Mouse (Mus musculus) limb, embryonic 15.5 days (tissue): ENCODE data around the gene Mtmr3. TPM values are rescaled to one million over a fixed set of nuclear protein-coding genes. Genes with fewer than 3 reads are reported as not detected.
"Not testable (repeated sequence)": the region's sequence is repeated elsewhere in the genome, so short reads cannot be mapped to it uniquely, and the experiment has no call there.

Experiments
- ATAC-seq: fragments of 200-750 bp; cut with Nextera tagmentation; 2 replicates; pipeline ENCODE4 v1.8.0; 2017; ENCODE audit warnings: low read depth, moderate TSS enrichment; ENCODE audit not compliant: insufficient number of reproducible peaks, low FRiP score, low TSS enrichment
- H3K27ac ChIP-seq: fragments of 300-500 bp; sonication (generic); 2 replicates; pipeline ENCODE4 v1.5.1; 2015; ENCODE audit warnings: moderate library complexity, mild to moderate bottlenecking, inconsistent platforms
- H3K27me3 ChIP-seq: fragments of 300-500 bp; sonication (generic); 2 replicates; pipeline ENCODE4 v1.6.1; 2015; ENCODE audit warnings: inconsistent platforms
- H3K36me3 ChIP-seq: fragments of 300-500 bp; sonication (generic); 2 replicates; pipeline ENCODE4 v1.6.1; 2015; ENCODE audit warnings: inconsistent platforms
- H3K4me1 ChIP-seq: fragments of 300-500 bp; sonication (generic); 2 replicates; pipeline ENCODE4 v1.6.1; 2015; ENCODE audit warnings: inconsistent platforms
- H3K4me2 ChIP-seq: fragments of 300-500 bp; sonication (generic); 2 replicates; pipeline ENCODE4 v1.6.1; 2015; ENCODE audit warnings: mild to moderate bottlenecking, inconsistent platforms
- H3K4me3 ChIP-seq: fragments of 300-500 bp; sonication (generic); 2 replicates; pipeline ENCODE4 v1.5.1; 2015; ENCODE audit warnings: mild to moderate bottlenecking, inconsistent platforms
- H3K9ac ChIP-seq: fragments of 300-500 bp; sonication (generic); 2 replicates; pipeline ENCODE4 v1.6.1; 2015; ENCODE audit warnings: inconsistent platforms
- H3K9me3 ChIP-seq: fragments of 300-500 bp; sonication (generic); 2 replicates; pipeline ENCODE4 v1.6.1; 2016; ENCODE audit warnings: inconsistent platforms
- WGBS: fragments of 180-500 bp; shearing (Covaris S2); methylation state at CpG from one replicate; pipeline ENCODE4 v1.1.7; 2015; 5-methylcytosine and 5-hydroxymethylcytosine counted together
- polyA plus RNA-seq: library from polyadenylated mRNA; unstranded; fragments of >200 nt; fragmentation: Nextera tagmentation; extraction: Ambion mirVana; gene quantifications from 2 replicates; pipeline ENCODE4 v1.2.1, GENCODE M21; 2015

The Mtmr3 gene
- polyA plus RNA-seq, 1 experiment from 2014 or later, result 26.6 TPM

DNA sequence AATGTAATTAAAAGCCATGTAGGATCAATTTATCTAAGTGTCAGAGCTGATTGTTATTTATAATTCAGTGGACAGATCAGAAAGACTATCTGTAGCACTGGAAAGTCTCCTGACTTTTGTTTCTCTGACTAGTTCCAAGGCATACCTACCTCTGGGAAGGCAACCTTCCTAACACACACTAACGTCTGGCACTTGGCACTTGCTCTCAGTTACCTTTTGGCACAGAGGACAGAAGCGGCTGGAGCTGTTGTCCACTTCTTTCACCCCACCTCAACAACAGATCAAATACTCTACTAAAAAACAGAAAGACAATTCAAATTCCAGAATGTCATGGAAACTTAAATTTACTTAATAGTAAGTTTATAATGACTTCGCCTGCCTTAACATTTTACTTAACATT is 48.7 kb downstream of the Mtmr3 start:
- Histone ChIP-seq H3K9ac (no peak overlapping the region), H3K36me3 (no peaks in the 10 kb centered on the region), H3K4me2 (no peak overlapping the region), H3K4me3 (no peak overlapping the region), H3K9me3 (no peaks in the 10 kb centered on the region), H3K27me3 (no peaks in the 10 kb centered on the region), H3K4me1 (peaks cover 4% of the 10 kb centered on the region; the same call in 1 of the 2 replicates), H3K27ac (no peak overlapping the region)
- 65% methylated on average over 3 of the region's 3 CpGs for WGBS
- ATAC-seq, result no peak

DNA sequence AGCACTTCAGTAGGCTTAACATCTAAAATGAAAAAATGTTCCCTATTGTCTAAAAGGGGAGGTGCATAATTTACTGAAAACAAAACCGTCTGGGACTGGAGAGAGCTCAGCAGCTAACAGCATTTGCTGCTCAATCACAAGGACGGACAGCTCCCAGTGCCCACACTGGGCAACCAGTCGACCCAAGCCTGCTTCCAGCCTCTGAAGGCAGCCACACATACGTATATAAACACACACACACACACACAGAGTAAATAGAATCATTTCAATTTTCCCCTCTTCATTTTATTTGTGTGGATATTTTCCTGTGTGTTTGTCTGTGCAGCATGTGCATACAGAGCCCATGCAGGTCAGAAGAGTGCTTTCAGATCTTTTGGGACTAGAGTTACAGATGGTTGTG is 49.3 kb downstream of the Mtmr3 start:
- Histone ChIP-seq H3K4me3 (no peak overlapping the region), H3K36me3 (no peaks in the 10 kb centered on the region), H3K9me3 (no peaks in the 10 kb centered on the region), H3K4me1 (peaks cover 4% of the 10 kb centered on the region; the same call in 1 of the 2 replicates), H3K27ac (no peak overlapping the region), H3K9ac (no peak overlapping the region), H3K4me2 (no peak overlapping the region), H3K27me3 (no peaks in the 10 kb centered on the region)
- ATAC-seq, result no peak
- WGBS, result 54% methylated on average over 4 of the region's 4 CpGs

GRCm38 (mm10) chr11:4544627-4544921 is 50.1 kb downstream of the Mtmr3 start:
- 74% methylated on average over 1 of the region's 1 CpGs for WGBS
- not testable (repeated sequence) for H3K9me3 ChIP-seq, H3K4me1 ChIP-seq, H3K27me3 ChIP-seq, H3K4me2 ChIP-seq, H3K4me3 ChIP-seq, H3K27ac ChIP-seq, ATAC-seq, H3K36me3 ChIP-seq, H3K9ac ChIP-seq

DNA sequence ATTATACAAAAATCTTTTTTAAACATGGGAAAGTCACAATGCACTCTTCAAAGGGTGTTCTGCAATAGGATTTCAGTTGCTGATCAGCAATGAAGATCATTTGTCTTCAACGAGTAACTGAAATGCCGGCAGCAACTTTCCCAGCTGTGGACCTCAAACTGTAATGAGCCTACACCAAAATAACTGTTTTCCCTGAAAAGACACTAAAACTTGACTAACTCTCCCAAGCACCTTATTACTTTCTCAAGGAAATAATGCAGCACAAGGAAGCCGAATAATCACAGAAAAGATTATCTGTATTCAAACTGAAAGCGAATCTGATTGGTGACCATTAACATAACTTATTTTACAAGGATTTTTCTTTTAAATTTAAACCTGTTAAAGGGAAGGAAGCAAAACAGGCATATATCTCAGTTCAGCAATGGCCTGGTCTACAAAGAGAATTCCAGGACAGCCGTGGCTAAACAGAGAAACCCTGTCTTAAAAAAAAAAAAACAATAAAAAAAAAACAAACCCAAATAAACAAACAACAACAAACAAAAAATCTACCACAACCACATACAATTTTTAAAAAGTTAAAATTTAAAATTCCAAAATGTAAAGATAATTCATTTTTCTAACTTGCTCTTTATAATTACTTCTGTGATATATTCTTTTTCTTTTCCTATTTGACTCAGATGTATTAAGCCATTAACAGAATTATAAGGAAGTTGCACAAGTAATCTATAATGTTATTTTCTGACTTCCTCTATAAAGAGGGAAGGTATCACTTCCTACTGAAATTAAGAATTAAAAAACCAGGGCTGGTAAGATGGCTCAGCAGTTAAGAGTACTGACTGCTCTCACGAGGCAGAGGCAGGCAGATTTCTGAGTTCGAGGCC is 50.7 kb downstream of the Mtmr3 start:
- Histone ChIP-seq H3K36me3 (no peaks in the 10 kb centered on the region), H3K9me3 (no peaks in the 10 kb centered on the region), H3K4me1 (peaks cover 4% of the 10 kb centered on the region; the same call in 1 of the 2 replicates), H3K27me3 (no peaks in the 10 kb centered on the region), H3K27ac (no peak overlapping the region), H3K4me3 (no peak overlapping the region), H3K9ac (no peak overlapping the region), H3K4me2 (no peak overlapping the region)
- no peak for ATAC-seq
- 54% methylated on average over 7 of the region's 7 CpGs for WGBS

GRCm38 (mm10) chr11:4543040-4543551 is 51.6 kb downstream of the Mtmr3 start:
- 59% methylated on average over 2 of the region's 2 CpGs for WGBS
- Histone ChIP-seq H3K4me2 (no peak overlapping the region), H3K9me3 (no peaks in the 10 kb centered on the region), H3K27me3 (no peaks in the 10 kb centered on the region), H3K36me3 (no peaks in the 10 kb centered on the region), H3K4me1 (peaks cover 4% of the 10 kb centered on the region; the same call in 1 of the 2 replicates), H3K27ac (no peak overlapping the region), H3K9ac (no peak overlapping the region), H3K4me3 (no peak overlapping the region)
- no peak for ATAC-seq

DNA sequence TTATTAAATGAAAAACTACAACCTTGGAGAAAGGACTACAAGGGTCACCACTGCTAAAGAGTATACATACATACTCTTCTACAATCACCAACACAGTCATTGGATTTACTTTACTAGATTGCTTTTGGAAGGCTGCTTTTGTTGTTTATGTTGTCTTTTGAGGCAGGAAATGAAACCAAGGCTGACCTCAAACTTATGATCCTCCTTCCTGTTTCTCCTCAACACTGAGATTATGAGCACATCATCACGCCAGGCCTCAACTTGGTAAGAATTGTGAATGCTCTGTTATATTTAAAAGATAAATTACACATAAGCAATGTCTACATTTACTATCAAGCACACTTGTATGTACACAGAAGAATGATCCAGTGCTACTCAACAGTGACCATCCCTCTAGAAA is 58.0 kb downstream of the Mtmr3 start:
- H3K9ac ChIP-seq, result no peak overlapping the region
- H3K27ac ChIP-seq, result no peak overlapping the region
- no peaks in the 10 kb centered on the region for H3K9me3 ChIP-seq
- H3K4me2 ChIP-seq, result no peak overlapping the region
- no peaks in the 10 kb centered on the region for H3K36me3 ChIP-seq
- H3K4me1 ChIP-seq, result 0 out of 2 replicates have a peak, but pooled peaks cover 3% of the 10 kb centered on the region
- ATAC-seq, result no peak
- no peak overlapping the region for H3K4me3 ChIP-seq
- H3K27me3 ChIP-seq, result no peaks in the 10 kb centered on the region
- 92% methylated on average over 1 of the region's 1 CpGs for WGBS

DNA sequence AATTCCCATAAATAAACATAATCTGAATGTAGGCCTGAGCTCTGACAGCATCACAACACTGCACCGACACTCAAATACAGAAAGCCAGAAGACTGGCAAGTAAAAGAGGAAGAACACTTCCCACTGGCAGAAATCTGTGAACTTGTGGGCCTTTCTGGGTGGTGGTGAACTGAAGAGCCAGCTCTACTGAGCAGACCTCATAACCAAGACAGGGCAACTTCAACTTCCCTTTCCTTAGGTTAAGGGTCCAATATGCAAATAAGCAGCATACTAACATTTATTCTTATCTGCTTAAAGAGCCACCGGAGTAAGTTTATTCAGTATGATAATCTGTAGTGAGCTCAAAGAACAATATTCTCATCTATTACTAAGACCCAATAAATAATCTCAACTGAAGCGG is 67.5 kb downstream of the Mtmr3 start:
- Histone ChIP-seq H3K9me3 (no peaks in the 10 kb centered on the region), H3K4me2 (no peak overlapping the region), H3K4me3 (no peak overlapping the region), H3K36me3 (peaks cover 52% of the 10 kb centered on the region), H3K4me1 (no peaks in the 10 kb centered on the region), H3K9ac (no peak overlapping the region), H3K27ac (no peak overlapping the region), H3K27me3 (no peaks in the 10 kb centered on the region)
- ATAC-seq, result no peak
- WGBS, result 94% methylated on average over 3 of the region's 3 CpGs

DNA sequence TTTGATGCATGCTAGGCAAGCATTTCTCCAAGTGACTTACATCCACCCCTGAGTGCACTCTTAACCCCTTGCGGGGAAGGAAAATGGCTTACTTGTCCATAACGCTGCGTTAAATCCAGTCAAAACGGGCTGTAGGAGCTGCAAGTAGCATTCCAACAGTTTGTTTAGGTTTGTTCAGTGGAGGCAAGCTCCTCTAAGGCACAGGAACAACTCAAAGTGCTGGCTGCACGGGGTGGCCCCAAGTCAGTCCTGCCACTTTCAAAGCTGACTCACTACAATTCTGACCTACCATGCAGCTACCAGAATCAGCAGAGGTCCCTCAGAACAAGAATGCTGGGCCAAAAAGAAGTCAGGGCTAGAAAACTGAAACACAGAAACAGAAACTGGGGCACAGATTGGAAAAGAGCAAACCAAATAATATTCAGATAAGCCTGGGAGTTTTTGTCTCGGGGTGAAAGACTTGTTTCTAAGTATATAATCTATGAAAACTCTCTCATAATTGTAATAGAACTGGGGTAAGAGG is 72.5 kb downstream of the Mtmr3 start:
- Histone ChIP-seq H3K36me3 (peaks cover 54% of the 10 kb centered on the region), H3K27ac (no peak overlapping the region), H3K4me2 (no peak overlapping the region), H3K27me3 (no peaks in the 10 kb centered on the region), H3K4me3 (no peak overlapping the region), H3K9ac (no peak overlapping the region), H3K9me3 (no peaks in the 10 kb centered on the region), H3K4me1 (no peaks in the 10 kb centered on the region)
- WGBS, result 87% methylated on average over 6 of the region's 6 CpGs
- ATAC-seq, result no peak

GRCm38 (mm10) chr11:4518981-4519380 is 75.7 kb downstream of the Mtmr3 start:
- Histone ChIP-seq H3K27me3 (no peaks in the 10 kb centered on the region), H3K9me3 (no peaks in the 10 kb centered on the region), H3K4me2 (no peak overlapping the region), H3K4me1 (no peaks in the 10 kb centered on the region), H3K9ac (no peak overlapping the region), H3K4me3 (no peak overlapping the region), H3K27ac (no peak overlapping the region), H3K36me3 (peaks cover 54% of the 10 kb centered on the region)
- ATAC-seq, result no peak
- WGBS, result 83% methylated on average over 7 of the region's 7 CpGs

DNA sequence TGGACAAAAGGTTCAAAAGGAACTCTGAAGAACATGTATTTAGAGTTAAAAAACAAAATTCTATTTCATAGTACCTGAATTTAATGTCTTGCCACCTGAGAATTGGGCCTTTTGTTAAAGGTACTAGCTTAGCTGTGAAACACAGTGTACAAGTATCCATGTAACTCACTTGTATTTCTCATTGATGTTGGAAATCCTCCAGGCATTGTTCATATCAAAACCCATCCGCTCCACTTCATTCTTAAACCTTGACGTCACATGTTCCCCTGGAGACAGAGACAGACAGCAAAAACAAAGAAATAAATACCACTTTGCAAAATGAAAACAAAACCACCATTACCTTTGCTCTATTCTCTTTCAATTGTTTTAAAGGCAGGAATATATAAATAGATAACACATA is 87.2 kb downstream of the Mtmr3 start:
- peaks cover 52% of the 10 kb centered on the region for H3K36me3 ChIP-seq
- H3K4me3 ChIP-seq, result no peak overlapping the region
- no peak for ATAC-seq
- WGBS, result 75% methylated on average over 2 of the region's 2 CpGs
- no peaks in the 10 kb centered on the region for H3K4me1 ChIP-seq
- no peak overlapping the region for H3K9ac ChIP-seq
- no peak overlapping the region for H3K4me2 ChIP-seq
- H3K9me3 ChIP-seq, result no peaks in the 10 kb centered on the region
- no peaks in the 10 kb centered on the region for H3K27me3 ChIP-seq
- no peak overlapping the region for H3K27ac ChIP-seq

- peaks cover 57% of the 10 kb centered on the region for H3K36me3 ChIP-seq
- no peaks in the 10 kb centered on the region for H3K27me3 ChIP-seq
- no peak for ATAC-seq
- no peak overlapping the region for H3K9ac ChIP-seq
- 89% methylated on average over 2 of the region's 2 CpGs for whole genome bisulfite sequencing
- H3K27ac ChIP-seq, result no peak overlapping the region
- H3K4me3 ChIP-seq, result no peak overlapping the region
- no peak overlapping the region for H3K4me2 ChIP-seq
- no peaks in the 10 kb centered on the region for H3K4me1 ChIP-seq
- H3K9me3 ChIP-seq, result no peaks in the 10 kb centered on the region
Measured at GRCm38 (mm10) chr11:4506486-4506885, 88.2 kb downstream of the Mtmr3 start.

- H3K36me3 ChIP-seq, result peaks cover 67% of the 10 kb centered on the region
- 49% methylated on average over 2 of the region's 2 CpGs for WGBS
- no peak overlapping the region for H3K4me2 ChIP-seq
- H3K9me3 ChIP-seq, result no peaks in the 10 kb centered on the region
- H3K4me1 ChIP-seq, result no peaks in the 10 kb centered on the region
- no peak for ATAC-seq
- H3K27me3 ChIP-seq, result no peaks in the 10 kb centered on the region
- no peak overlapping the region for H3K27ac ChIP-seq
- no peak overlapping the region for H3K4me3 ChIP-seq
- H3K9ac ChIP-seq, result no peak overlapping the region
Measured at GRCm38 (mm10) chr11:4502206-4502605, 92.5 kb downstream of the Mtmr3 start.
